Mouse (Mus musculus) hindbrain, embryonic 12.5 days (tissue): Measurements from ENCODE around the gene Wdfy1. TPM values are rescaled to one million over a fixed set of nuclear protein-coding genes. Genes with fewer than 3 reads are reported as not detected.

Experiments
- ATAC-seq: fragments of 200-750 bp; cut with Nextera tagmentation; 2 replicates; pipeline ENCODE4 v1.8.0; 2017; ENCODE audit warnings: moderate TSS enrichment; ENCODE audit not compliant: low FRiP score
- H3K27ac ChIP-seq: fragments of 300-500 bp; sonication (generic); 2 replicates; pipeline ENCODE4 v1.5.1; 2016; ENCODE audit warnings: mild to moderate bottlenecking
- H3K27me3 ChIP-seq: fragments of 300-500 bp; sonication (generic); 2 replicates; pipeline ENCODE4 v1.6.1; 2016; ENCODE audit warnings: mild to moderate bottlenecking
- H3K36me3 ChIP-seq: fragments of 300-500 bp; sonication (generic); 2 replicates; pipeline ENCODE4 v1.6.1; 2016; ENCODE audit warnings: mild to moderate bottlenecking
- H3K4me1 ChIP-seq: fragments of 300-500 bp; sonication (generic); 2 replicates; pipeline ENCODE4 v1.6.1; 2016
- H3K4me2 ChIP-seq: fragments of 300-500 bp; sonication (generic); replicated peaks from 2 replicates; pipeline ENCODE4 v1.6.1; 2016; ENCODE audit warnings: mild to moderate bottlenecking
- H3K4me3 ChIP-seq: fragments of 300-500 bp; sonication (generic); 2 replicates; pipeline ENCODE4 v1.5.1; 2016; ENCODE audit warnings: mild to moderate bottlenecking
- H3K9ac ChIP-seq: fragments of 300-500 bp; sonication (generic); 2 replicates; pipeline ENCODE4 v1.6.1; 2016; ENCODE audit warnings: mild to moderate bottlenecking, moderate library complexity
- H3K9me3 ChIP-seq: fragments of 300-500 bp; sonication (generic); replicated peaks from 2 replicates; pipeline ENCODE4 v1.6.1; 2016; ENCODE audit warnings: mild to moderate bottlenecking
- WGBS: fragments of 180-500 bp; shearing (Covaris S2); methylation state at CpG from one replicate; pipeline ENCODE4 v1.1.7; 2016; 5-methylcytosine and 5-hydroxymethylcytosine counted together
- polyA plus RNA-seq: library from polyadenylated mRNA; unstranded; fragments of >200 nt; fragmentation: Nextera tagmentation; extraction: Ambion mirVana; gene quantifications from 2 replicates; pipeline ENCODE4 v1.2.1, GENCODE M21; 2016

The Wdfy1 gene
- polyA plus RNA-seq, 1 experiment from 2014 or later, result 68.5 TPM

- H3K9ac ChIP-seq, result no peak overlapping the region
- WGBS, result 86% methylated on average over 4 of the region's 4 CpGs
- no peak overlapping the region for H3K4me2 ChIP-seq
- H3K4me3 ChIP-seq, result no peak overlapping the region
- no peaks in the 10 kb centered on the region for H3K9me3 ChIP-seq
- ATAC-seq, result no peak
- H3K36me3 ChIP-seq, result peaks cover 15% of the 10 kb centered on the region; the same call in 1 of the 2 replicates
- no peaks in the 10 kb centered on the region for H3K4me1 ChIP-seq
- no peak overlapping the region for H3K27ac ChIP-seq
- H3K27me3 ChIP-seq, result no peaks in the 10 kb centered on the region
Measured at GRCm38 (mm10) chr1:79741002-79741401, 34.9 kb downstream of the Wdfy1 start.

DNA sequence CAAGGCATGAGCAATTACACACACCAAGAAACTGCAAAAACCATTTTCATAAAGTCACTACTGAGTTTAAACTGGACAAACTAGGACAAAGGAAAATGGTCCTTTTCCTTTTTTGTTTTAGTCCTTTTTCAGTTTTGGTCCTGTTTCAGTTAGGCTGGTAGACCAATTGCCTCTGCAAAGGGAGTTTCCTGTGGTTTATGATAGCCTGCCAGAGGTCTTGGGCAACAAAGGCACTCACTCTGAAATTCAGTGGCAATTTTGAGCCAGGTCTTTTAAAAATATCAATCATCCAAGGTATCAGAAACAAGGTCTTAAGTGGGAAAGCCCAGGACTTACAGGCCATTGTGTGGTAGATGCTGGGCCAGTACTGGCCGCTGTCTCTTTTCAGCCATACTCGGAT lies 36.2 kb downstream of the Wdfy1 start:
- Histone ChIP-seq H3K4me1 (no peaks in the 10 kb centered on the region), H3K36me3 (peaks cover 15% of the 10 kb centered on the region; the same call in 1 of the 2 replicates), H3K27me3 (no peaks in the 10 kb centered on the region), H3K9me3 (no peaks in the 10 kb centered on the region), H3K27ac (no peak overlapping the region), H3K4me3 (no peak overlapping the region), H3K4me2 (no peak overlapping the region), H3K9ac (no peak overlapping the region)
- ATAC-seq, result no peak
- WGBS, result 86% methylated on average over 2 of the region's 2 CpGs

GRCm38 (mm10) chr1:79736408-79736807 lies 39.5 kb downstream of the Wdfy1 start:
- Histone ChIP-seq H3K4me3 (no peak overlapping the region), H3K27ac (no peak overlapping the region), H3K27me3 (no peaks in the 10 kb centered on the region), H3K9me3 (no peaks in the 10 kb centered on the region), H3K9ac (no peak overlapping the region), H3K4me1 (no peaks in the 10 kb centered on the region), H3K36me3 (peaks cover 15% of the 10 kb centered on the region; the same call in 1 of the 2 replicates), H3K4me2 (no peak overlapping the region)
- ATAC-seq, result no peak
- 94% methylated on average over 3 of the region's 3 CpGs for WGBS

DNA sequence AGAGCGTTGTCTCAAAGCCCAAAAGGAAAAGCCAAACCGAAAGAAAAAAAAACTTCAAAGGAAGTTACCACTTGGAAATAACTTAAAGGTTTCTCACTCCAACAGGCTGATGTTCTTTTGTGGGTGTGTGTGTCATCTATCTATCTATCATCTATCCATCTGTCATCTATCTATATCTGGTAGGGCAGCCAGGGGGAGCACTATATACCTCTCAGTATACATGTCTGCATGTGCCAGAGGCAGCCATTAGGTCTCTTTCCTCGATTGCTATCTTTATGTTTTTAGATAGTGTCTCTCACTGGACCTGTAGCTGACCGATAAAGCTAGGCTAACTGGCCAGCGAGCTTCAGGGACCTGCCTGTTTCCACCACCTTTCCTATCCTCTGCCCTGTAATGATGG lies 41.1 kb downstream of the Wdfy1 start:
- no peak for ATAC-seq
- Histone ChIP-seq H3K4me1 (no peaks in the 10 kb centered on the region), H3K4me3 (no peak overlapping the region), H3K27ac (no peak overlapping the region), H3K9ac (no peak overlapping the region), H3K9me3 (no peaks in the 10 kb centered on the region), H3K27me3 (no peaks in the 10 kb centered on the region), H3K4me2 (no peak overlapping the region), H3K36me3 (peaks cover 15% of the 10 kb centered on the region; the same call in 1 of the 2 replicates)
- 87% methylated on average over 5 of the region's 5 CpGs for WGBS

DNA sequence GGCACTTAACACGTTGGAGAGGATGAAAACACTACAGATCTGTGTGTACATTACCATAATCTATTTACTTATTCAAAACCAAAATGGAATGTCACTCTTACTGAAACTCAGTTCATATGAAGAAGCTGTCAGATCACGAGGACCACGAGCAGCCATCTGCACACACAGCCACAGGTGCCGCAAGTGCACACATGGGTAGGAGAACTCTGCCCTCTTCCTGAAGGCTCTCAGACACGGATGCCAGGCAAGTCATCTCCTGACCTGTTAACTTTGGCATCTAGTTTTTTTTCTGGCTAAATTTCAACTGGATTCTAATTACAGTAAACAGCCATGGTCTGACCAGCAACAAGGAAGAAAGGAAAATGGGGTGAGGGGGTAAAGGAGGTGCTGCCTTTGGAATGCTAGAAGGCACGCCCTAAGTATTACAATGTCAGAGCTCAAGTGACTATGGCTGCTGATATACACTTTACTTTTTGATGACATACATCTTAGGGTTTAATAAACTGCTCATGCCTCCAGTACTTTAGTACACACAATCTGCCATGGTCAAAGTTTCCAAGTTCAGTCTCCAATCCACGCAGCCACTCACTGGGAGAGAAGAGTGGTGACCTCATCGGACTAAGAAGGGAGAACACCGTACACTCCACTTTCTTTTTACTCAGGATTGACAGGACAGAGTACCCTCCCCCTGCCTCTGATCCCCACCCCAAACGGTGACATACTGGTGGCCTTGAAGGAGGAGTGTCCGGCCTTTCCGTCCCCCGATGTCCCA lies 61.6 kb downstream of the Wdfy1 start:
- H3K4me3 ChIP-seq, result no peak overlapping the region
- no peaks in the 10 kb centered on the region for H3K27me3 ChIP-seq
- peaks cover 13% of the 10 kb centered on the region; the same call in 1 of the 2 replicates for H3K36me3 ChIP-seq
- no peaks in the 10 kb centered on the region for H3K9me3 ChIP-seq
- no peak for ATAC-seq
- H3K9ac ChIP-seq, result no peak overlapping the region
- WGBS, result 89% methylated on average over 13 of the region's 13 CpGs
- H3K4me1 ChIP-seq, result no peaks in the 10 kb centered on the region
- H3K27ac ChIP-seq, result no peak overlapping the region
- H3K4me2 ChIP-seq, result no peak overlapping the region

GRCm38 (mm10) chr1:79713081-79713480 lies 62.9 kb downstream of the Wdfy1 start:
- Histone ChIP-seq H3K4me1 (no peaks in the 10 kb centered on the region), H3K27me3 (no peaks in the 10 kb centered on the region), H3K4me2 (no peak overlapping the region), H3K9me3 (no peaks in the 10 kb centered on the region), H3K4me3 (no peak overlapping the region), H3K27ac (no peak overlapping the region), H3K36me3 (peaks cover 13% of the 10 kb centered on the region; the same call in 1 of the 2 replicates), H3K9ac (no peak overlapping the region)
- 85% methylated on average over 5 of the region's 5 CpGs for WGBS
- ATAC-seq, result no peak

GRCm38 (mm10) chr1:79711147-79712126 lies 64.5 kb downstream of the Wdfy1 start:
- no peak for ATAC-seq
- Histone ChIP-seq H3K36me3 (peaks cover 15% of the 10 kb centered on the region), H3K4me1 (no peaks in the 10 kb centered on the region), H3K9me3 (no peaks in the 10 kb centered on the region), H3K27me3 (no peaks in the 10 kb centered on the region), H3K4me3 (no peak overlapping the region), H3K9ac (no peak overlapping the region), H3K27ac (no peak overlapping the region), H3K4me2 (no peak overlapping the region)
- 84% methylated on average over 18 of the region's 18 CpGs for WGBS

DNA sequence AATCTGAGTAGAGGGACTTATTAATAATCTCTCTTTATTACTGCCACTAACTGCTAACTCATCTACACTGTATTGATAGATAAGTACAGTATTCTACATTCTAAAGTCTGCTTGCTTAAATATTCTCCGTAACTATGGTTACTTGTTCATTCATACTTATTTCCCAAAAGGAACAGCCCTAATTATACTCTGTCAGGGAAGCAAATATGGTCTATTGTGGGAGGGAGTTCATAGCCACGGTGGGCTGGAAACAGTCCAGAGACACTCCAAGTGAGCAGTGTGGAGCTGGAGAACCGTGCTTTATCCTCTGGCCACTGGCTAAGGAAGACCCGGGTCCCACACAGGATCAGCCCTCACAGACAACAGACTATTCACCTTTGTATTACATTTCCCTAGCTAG lies 65.3 kb downstream of the Wdfy1 start:
- Histone ChIP-seq H3K4me3 (no peak overlapping the region), H3K4me2 (no peak overlapping the region), H3K9ac (no peak overlapping the region), H3K36me3 (peaks cover 21% of the 10 kb centered on the region), H3K27me3 (no peaks in the 10 kb centered on the region), H3K27ac (no peak overlapping the region), H3K9me3 (no peaks in the 10 kb centered on the region), H3K4me1 (no peaks in the 10 kb centered on the region)
- no peak for ATAC-seq
- 64% methylated on average over 4 of the region's 4 CpGs for WGBS

- ATAC-seq, result no peak
- H3K4me2 ChIP-seq, result no peak overlapping the region
- H3K36me3 ChIP-seq, result peaks cover 23% of the 10 kb centered on the region
- H3K27me3 ChIP-seq, result no peaks in the 10 kb centered on the region
- no peak overlapping the region for H3K27ac ChIP-seq
- H3K4me1 ChIP-seq, result no peaks in the 10 kb centered on the region
- no peaks in the 10 kb centered on the region for H3K9me3 ChIP-seq
- WGBS, result 86% methylated on average over 8 of the region's 8 CpGs
- no peak overlapping the region for H3K9ac ChIP-seq
- no peak overlapping the region for H3K4me3 ChIP-seq
Measured at GRCm38 (mm10) chr1:79710216-79710615, 65.7 kb downstream of the Wdfy1 start.

DNA sequence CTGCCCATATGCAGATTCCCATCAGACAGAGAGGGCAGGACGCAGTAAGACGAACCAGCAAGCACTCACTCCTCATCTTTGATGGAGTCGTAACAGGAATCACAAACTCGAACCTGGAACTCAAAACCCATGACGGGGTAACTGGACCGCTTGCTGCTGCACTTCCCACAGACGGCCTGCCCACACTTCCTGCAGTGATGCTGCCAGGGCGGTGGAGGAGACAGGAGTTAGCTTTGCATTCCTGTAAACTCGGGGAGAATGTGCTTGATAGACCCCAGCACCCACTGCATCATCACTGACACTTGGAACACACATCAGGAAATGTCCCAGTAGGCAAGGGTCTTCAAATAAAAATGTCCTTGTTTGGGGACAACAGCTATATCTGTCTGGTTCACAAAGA lies 68.6 kb downstream of the Wdfy1 start:
- no peak for ATAC-seq
- H3K4me2 ChIP-seq, result no peak overlapping the region
- H3K4me1 ChIP-seq, result no peaks in the 10 kb centered on the region
- H3K36me3 ChIP-seq, result peaks cover 22% of the 10 kb centered on the region
- no peak overlapping the region for H3K4me3 ChIP-seq
- no peaks in the 10 kb centered on the region for H3K9me3 ChIP-seq
- H3K27me3 ChIP-seq, result no peaks in the 10 kb centered on the region
- 89% methylated on average over 9 of the region's 9 CpGs for WGBS
- no peak overlapping the region for H3K9ac ChIP-seq
- no peak overlapping the region for H3K27ac ChIP-seq

GRCm38 (mm10) chr1:79706707-79707106 lies 69.2 kb downstream of the Wdfy1 start:
- Histone ChIP-seq H3K27me3 (no peaks in the 10 kb centered on the region), H3K4me1 (no peaks in the 10 kb centered on the region), H3K27ac (no peak overlapping the region), H3K36me3 (peaks cover 23% of the 10 kb centered on the region), H3K9ac (no peak overlapping the region), H3K4me2 (no peak overlapping the region), H3K9me3 (no peaks in the 10 kb centered on the region), H3K4me3 (no peak overlapping the region)
- no peak for ATAC-seq
- WGBS, result 85% methylated on average over 3 of the region's 3 CpGs

DNA sequence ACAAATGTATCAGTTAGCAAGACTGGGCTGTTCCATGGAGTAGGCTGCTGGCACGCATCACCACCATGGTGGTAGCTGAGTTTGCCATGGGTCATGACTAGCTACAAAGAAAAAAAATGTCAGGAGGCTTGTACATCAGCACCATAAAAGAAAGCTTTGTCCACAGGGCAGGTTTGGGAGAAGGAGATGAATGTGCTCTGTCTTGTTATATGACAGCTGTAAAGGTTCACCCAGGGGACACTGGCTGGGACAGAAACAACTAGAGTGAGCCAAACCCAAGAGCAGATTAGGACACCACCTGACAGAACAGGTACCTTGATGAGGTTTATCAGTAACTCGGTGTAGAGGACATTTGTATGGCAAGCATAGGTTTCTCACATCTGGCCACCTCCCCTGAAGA lies 71.3 kb downstream of the Wdfy1 start:
- H3K9ac ChIP-seq, result no peak overlapping the region
- 91% methylated on average over 2 of the region's 2 CpGs for WGBS
- no peak overlapping the region for H3K4me2 ChIP-seq
- no peak overlapping the region for H3K27ac ChIP-seq
- H3K36me3 ChIP-seq, result peaks cover 24% of the 10 kb centered on the region
- H3K9me3 ChIP-seq, result no peaks in the 10 kb centered on the region
- H3K4me3 ChIP-seq, result no peak overlapping the region
- no peaks in the 10 kb centered on the region for H3K4me1 ChIP-seq
- H3K27me3 ChIP-seq, result no peaks in the 10 kb centered on the region
- no peak for ATAC-seq
